Mouse (Mus musculus): ENCODE measurements around the gene Rnps1. TPM values are rescaled to one million over a fixed set of nuclear protein-coding genes. Genes with fewer than 3 reads are reported as not detected.
"Not testable (repeated sequence)": the region's sequence is repeated elsewhere in the genome, so short reads cannot be mapped to it uniquely, and the experiment has no call there.

The Rnps1 gene
- polyA plus RNA-seq, 1 experiment from 2014 or later = 215 TPM

GRCm38 (mm10) chr17:24425326-24425725 is 11.0 kb downstream of the Rnps1 start:
- ATAC-seq (replicated peaks; ENCODE audit: extremely low read depth, insufficient read depth, low FRiP score); H3K27ac ChIP-seq (ENCODE audit: low read length); H3K9me3 ChIP-seq (replicated peaks; ENCODE audit: control insufficient read depth, low read length); H3K27me3 ChIP-seq (ENCODE audit: control insufficient read depth, insufficient read depth, low read length); H3K4me2 ChIP-seq (ENCODE audit: low read depth, low read length); H3K4me3 ChIP-seq (ENCODE audit: low read length); H3K9ac ChIP-seq (ENCODE audit: low read length): not testable (repeated sequence)
- H3K4me1 ChIP-seq (ENCODE audit: control insufficient read depth, insufficient read depth, low read length) = peaks cover 15% of the 10 kb centered on the region
- 95% methylated on average over 4 of the region's 8 CpGs for WGBS
- peaks cover 39% of the 10 kb centered on the region for H3K36me3 ChIP-seq (ENCODE audit: control insufficient read depth, insufficient read depth)

GRCm38 (mm10) chr17:24425905-24426304 is 11.5 kb downstream of the Rnps1 start:
- WGBS = 88% methylated on average over 7 of the region's 7 CpGs
- no peak for ATAC-seq (replicated peaks; ENCODE audit: extremely low read depth, insufficient read depth, low FRiP score)
- H3K9ac ChIP-seq (ENCODE audit: low read length) = no peak overlapping the region
- peak overlapping the region; percentile 64 for H3K27ac ChIP-seq (ENCODE audit: low read length)
- H3K4me2 ChIP-seq (ENCODE audit: low read depth, low read length) = peak overlapping the region; percentile 21; the same call in 1 of the 2 replicates
- H3K36me3 ChIP-seq (ENCODE audit: control insufficient read depth, insufficient read depth) = peaks cover 35% of the 10 kb centered on the region
- H3K27me3 ChIP-seq (ENCODE audit: control insufficient read depth, insufficient read depth, low read length) = no peaks in the 10 kb centered on the region
- H3K9me3 ChIP-seq (replicated peaks; ENCODE audit: control insufficient read depth, low read length) = no peaks in the 10 kb centered on the region
- H3K4me1 ChIP-seq (ENCODE audit: control insufficient read depth, insufficient read depth, low read length) = peaks cover 17% of the 10 kb centered on the region
- no peak overlapping the region; the same call in 1 of the 2 replicates for H3K4me3 ChIP-seq (ENCODE audit: low read length)

- peak within 1 kb of the TSS; percentile 79 for H3K4me3 ChIP-seq (ENCODE audit: low read length)
- H3K4me2 ChIP-seq (ENCODE audit: low read depth, low read length) = peak within 1 kb of the TSS; percentile 70
- H3K27me3 ChIP-seq (ENCODE audit: control insufficient read depth, insufficient read depth, low read length) = no peaks in the 10 kb centered on the region
- ATAC-seq (replicated peaks; ENCODE audit: extremely low read depth, insufficient read depth, low FRiP score) = peak; percentile 97
- peaks cover 17% of the 10 kb centered on the region for H3K4me1 ChIP-seq (ENCODE audit: control insufficient read depth, insufficient read depth, low read length)
- H3K27ac ChIP-seq (ENCODE audit: low read length) = peak within 1 kb of the TSS; percentile 97
- no peaks in the 10 kb centered on the region for H3K9me3 ChIP-seq (replicated peaks; ENCODE audit: control insufficient read depth, low read length)
- WGBS = under 1% methylated on average over 48 of the region's 48 CpGs
- H3K36me3 ChIP-seq (ENCODE audit: control insufficient read depth, insufficient read depth) = peaks cover 27% of the 10 kb centered on the region
- H3K9ac ChIP-seq (ENCODE audit: low read length) = peak within 1 kb of the TSS; percentile 92
Observed at GRCm38 (mm10) chr17:24426471-24427169, 12.3 kb downstream of the Rnps1 start, which contains the start of gene Eci1. Eci1 (plus strand) TSS chr17:24426641.

GRCm38 (mm10) chr17:24427170-24427557 is 12.8 kb downstream of the Rnps1 start:
- peaks cover 17% of the 10 kb centered on the region for H3K4me1 ChIP-seq (ENCODE audit: control insufficient read depth, insufficient read depth, low read length)
- 7% methylated on average over 8 of the region's 8 CpGs for WGBS
- no peak for ATAC-seq (replicated peaks; ENCODE audit: extremely low read depth, insufficient read depth, low FRiP score)
- peak overlapping the region; percentile 79 for H3K4me3 ChIP-seq (ENCODE audit: low read length)
- H3K4me2 ChIP-seq (ENCODE audit: low read depth, low read length) = peak overlapping the region; percentile 70
- peak overlapping the region; percentile 97 for H3K27ac ChIP-seq (ENCODE audit: low read length)
- peak overlapping the region; percentile 92 for H3K9ac ChIP-seq (ENCODE audit: low read length)
- H3K36me3 ChIP-seq (ENCODE audit: control insufficient read depth, insufficient read depth) = peaks cover 22% of the 10 kb centered on the region
- no peaks in the 10 kb centered on the region for H3K27me3 ChIP-seq (ENCODE audit: control insufficient read depth, insufficient read depth, low read length)
- no peaks in the 10 kb centered on the region for H3K9me3 ChIP-seq (replicated peaks; ENCODE audit: control insufficient read depth, low read length)

GRCm38 (mm10) chr17:24429201-24429983 is 15.0 kb downstream of the Rnps1 start:
- 58% methylated on average over 14 of the region's 14 CpGs for WGBS
- peak; percentile 52; the same call in 1 of the 2 replicates for ATAC-seq (replicated peaks; ENCODE audit: extremely low read depth, insufficient read depth, low FRiP score)
- peaks cover 17% of the 10 kb centered on the region for H3K4me1 ChIP-seq (ENCODE audit: control insufficient read depth, insufficient read depth, low read length)

GRCm38 (mm10) chr17:24437016-24437415 is 22.7 kb downstream of the Rnps1 start:
- Histone ChIP-seq H3K27me3 (ENCODE audit: control insufficient read depth, insufficient read depth, low read length) (no peaks in the 10 kb centered on the region), H3K4me1 (ENCODE audit: control insufficient read depth, insufficient read depth, low read length) (no peaks in the 10 kb centered on the region), H3K27ac (ENCODE audit: low read length) (no peak overlapping the region), H3K36me3 (ENCODE audit: control insufficient read depth, insufficient read depth) (peaks cover 53% of the 10 kb centered on the region), H3K9ac (ENCODE audit: low read length) (no peak overlapping the region), H3K9me3 (replicated peaks; ENCODE audit: control insufficient read depth, low read length) (no peaks in the 10 kb centered on the region), H3K4me3 (ENCODE audit: low read length) (no peak overlapping the region), H3K4me2 (ENCODE audit: low read depth, low read length) (no peak overlapping the region)
- 0 out of 2 replicates have a peak, but pooled peaks have one; percentile 26 for ATAC-seq (replicated peaks; ENCODE audit: extremely low read depth, insufficient read depth, low FRiP score)
- WGBS = 81% methylated on average over 5 of the region's 5 CpGs

More at GRCm38 (mm10) chr17:24429201-24429983, 15.0 kb downstream of the Rnps1 start:
- Histone ChIP-seq H3K27me3 (ENCODE audit: control insufficient read depth, insufficient read depth, low read length) (no peaks in the 10 kb centered on the region), H3K36me3 (ENCODE audit: control insufficient read depth, insufficient read depth) (peaks cover 10% of the 10 kb centered on the region), H3K4me2 (ENCODE audit: low read depth, low read length) (peak overlapping the region; percentile 52), H3K9me3 (replicated peaks; ENCODE audit: control insufficient read depth, low read length) (no peaks in the 10 kb centered on the region), H3K4me3 (ENCODE audit: low read length) (peak overlapping the region; percentile 17), H3K27ac (ENCODE audit: low read length) (peak overlapping the region; percentile 92), H3K9ac (ENCODE audit: low read length) (peak overlapping the region; percentile 58)

GRCm38 (mm10) chr17:24440377-24440776 is 26.0 kb downstream of the Rnps1 start:
- no peaks in the 10 kb centered on the region for H3K4me1 ChIP-seq (ENCODE audit: control insufficient read depth, insufficient read depth, low read length)
- no peak overlapping the region for H3K4me2 ChIP-seq (ENCODE audit: low read depth, low read length)
- H3K9me3 ChIP-seq (replicated peaks; ENCODE audit: control insufficient read depth, low read length) = no peaks in the 10 kb centered on the region
- no peak overlapping the region for H3K4me3 ChIP-seq (ENCODE audit: low read length)
- 87% methylated on average over 8 of the region's 8 CpGs for WGBS
- no peak overlapping the region for H3K27ac ChIP-seq (ENCODE audit: low read length)
- no peak for ATAC-seq (replicated peaks; ENCODE audit: extremely low read depth, insufficient read depth, low FRiP score)
- peaks cover 62% of the 10 kb centered on the region for H3K36me3 ChIP-seq (ENCODE audit: control insufficient read depth, insufficient read depth)
- no peaks in the 10 kb centered on the region for H3K27me3 ChIP-seq (ENCODE audit: control insufficient read depth, insufficient read depth, low read length)
- H3K9ac ChIP-seq (ENCODE audit: low read length) = no peak overlapping the region

GRCm38 (mm10) chr17:24441148-24441547 is 26.8 kb downstream of the Rnps1 start:
- H3K36me3 ChIP-seq (ENCODE audit: control insufficient read depth, insufficient read depth) = peaks cover 60% of the 10 kb centered on the region
- 38% methylated on average over 2 of the region's 2 CpGs for WGBS
- no peak for ATAC-seq (replicated peaks; ENCODE audit: extremely low read depth, insufficient read depth, low FRiP score)

GRCm38 (mm10) chr17:24442107-24442506 is 27.7 kb downstream of the Rnps1 start:
- Histone ChIP-seq H3K4me3 (ENCODE audit: low read length) (no peak overlapping the region), H3K9me3 (replicated peaks; ENCODE audit: control insufficient read depth, low read length) (no peaks in the 10 kb centered on the region), H3K4me2 (ENCODE audit: low read depth, low read length) (no peak overlapping the region), H3K27me3 (ENCODE audit: control insufficient read depth, insufficient read depth, low read length) (no peaks in the 10 kb centered on the region), H3K27ac (ENCODE audit: low read length) (no peak overlapping the region), H3K4me1 (ENCODE audit: control insufficient read depth, insufficient read depth, low read length) (no peaks in the 10 kb centered on the region), H3K9ac (ENCODE audit: low read length) (no peak overlapping the region), H3K36me3 (ENCODE audit: control insufficient read depth, insufficient read depth) (peaks cover 60% of the 10 kb centered on the region)
- no peak for ATAC-seq (replicated peaks; ENCODE audit: extremely low read depth, insufficient read depth, low FRiP score)
- WGBS = 88% methylated on average over 14 of the region's 14 CpGs

More at GRCm38 (mm10) chr17:24441148-24441547, 26.8 kb downstream of the Rnps1 start:
- H3K27ac ChIP-seq (ENCODE audit: low read length) = no peak overlapping the region
- H3K4me3 ChIP-seq (ENCODE audit: low read length) = no peak overlapping the region
- H3K27me3 ChIP-seq (ENCODE audit: control insufficient read depth, insufficient read depth, low read length) = no peaks in the 10 kb centered on the region
- no peak overlapping the region for H3K9ac ChIP-seq (ENCODE audit: low read length)
- no peaks in the 10 kb centered on the region for H3K9me3 ChIP-seq (replicated peaks; ENCODE audit: control insufficient read depth, low read length)
- H3K4me1 ChIP-seq (ENCODE audit: control insufficient read depth, insufficient read depth, low read length) = no peaks in the 10 kb centered on the region
- no peak overlapping the region for H3K4me2 ChIP-seq (ENCODE audit: low read depth, low read length)
